Mouse (Mus musculus) kidney, postnatal 14 days (tissue): ENCODE measurements around the gene Atp5e.
A peak's percentile ranks its signal among the peaks of the same experiment; 100 is the strongest.

ENCODE experiments used
- DNase-seq: peaks from one replicate; pipeline ENCODE4 v3.0.0; 2022; ENCODE audit warnings: mixed read lengths

The Atp5e gene

DNA sequence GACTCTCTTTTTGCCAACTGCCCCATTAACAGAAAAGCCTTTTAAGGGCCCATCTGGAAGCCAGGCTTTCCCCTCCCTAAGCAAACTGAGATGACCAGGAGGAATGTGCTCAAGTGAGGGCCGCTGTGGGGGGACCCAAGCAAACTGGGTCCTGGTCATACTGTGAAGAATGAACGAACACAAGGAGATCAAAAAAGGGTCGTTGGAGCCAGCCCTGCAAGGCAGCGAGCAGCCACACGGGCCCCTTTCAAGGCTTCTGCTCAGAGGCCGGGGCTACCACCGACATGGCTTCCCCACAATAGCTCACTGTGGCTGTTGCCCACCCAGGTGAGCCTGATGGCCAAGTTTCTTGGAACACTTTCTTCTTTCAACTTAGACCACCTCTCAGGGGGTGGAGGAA is 17.4 kb downstream of the Atp5e start:
- no peak for DNase-seq

DNA sequence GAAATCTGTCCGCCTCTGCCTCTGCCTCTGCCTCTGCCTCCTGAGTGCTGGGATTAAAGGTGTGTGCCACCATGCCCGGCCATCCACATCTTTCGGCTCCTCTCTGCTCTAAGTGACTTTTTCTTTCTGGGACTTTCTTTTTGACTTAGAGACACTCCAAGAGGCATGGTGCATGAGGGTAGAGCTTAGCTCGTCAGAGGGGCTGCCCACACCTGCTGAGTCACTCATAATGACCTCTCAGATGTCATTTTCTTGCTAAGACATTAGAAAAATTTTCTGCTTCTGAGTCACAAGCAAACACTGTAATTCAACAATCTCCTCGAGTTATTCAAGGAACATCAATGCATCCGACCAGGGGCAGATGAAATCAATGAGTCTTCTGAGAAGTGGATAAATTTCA is 18.9 kb downstream of the Atp5e start:
- no peak for DNase-seq

DNA sequence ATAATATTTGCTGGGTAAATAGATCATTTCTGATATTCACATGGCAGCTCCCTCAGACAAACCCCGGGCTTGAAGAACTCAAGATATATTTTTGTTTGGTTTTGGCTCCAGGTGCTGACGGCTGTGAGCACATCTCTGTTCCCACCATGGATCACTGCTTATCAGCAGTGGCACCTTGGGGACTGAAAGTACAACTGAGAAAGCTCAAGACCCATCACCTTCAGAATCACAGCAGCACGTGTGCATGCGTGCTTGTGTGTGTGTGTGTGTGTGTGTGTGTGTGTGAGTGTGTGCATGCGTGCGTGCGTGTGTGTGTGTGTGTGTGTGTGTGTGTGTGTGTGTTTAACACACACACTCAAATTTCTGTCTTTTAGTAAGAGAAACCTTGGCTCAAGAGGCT is 19.5 kb downstream of the Atp5e start:
- DNase-seq = no peak

DNA sequence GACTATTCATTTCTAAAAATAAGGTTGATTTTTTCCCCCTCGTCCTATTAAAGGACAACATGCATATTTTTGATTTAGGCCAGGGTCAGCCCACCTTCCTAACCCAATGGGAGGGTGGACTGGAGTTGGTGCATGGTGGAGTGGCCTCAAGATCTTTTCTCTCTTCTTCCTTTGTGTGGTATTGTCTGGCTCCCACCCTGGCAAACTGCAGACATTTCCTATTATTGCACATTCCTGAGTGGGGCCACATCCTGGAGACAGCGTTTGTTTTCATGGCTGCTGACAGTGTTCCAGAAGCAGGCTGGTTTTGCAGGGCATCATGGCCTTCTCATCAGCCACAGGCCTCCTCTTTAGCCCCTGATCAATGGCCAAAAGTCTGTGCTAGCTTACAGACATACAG is 20.9 kb downstream of the Atp5e start:
- DNase-seq = no peak

DNA sequence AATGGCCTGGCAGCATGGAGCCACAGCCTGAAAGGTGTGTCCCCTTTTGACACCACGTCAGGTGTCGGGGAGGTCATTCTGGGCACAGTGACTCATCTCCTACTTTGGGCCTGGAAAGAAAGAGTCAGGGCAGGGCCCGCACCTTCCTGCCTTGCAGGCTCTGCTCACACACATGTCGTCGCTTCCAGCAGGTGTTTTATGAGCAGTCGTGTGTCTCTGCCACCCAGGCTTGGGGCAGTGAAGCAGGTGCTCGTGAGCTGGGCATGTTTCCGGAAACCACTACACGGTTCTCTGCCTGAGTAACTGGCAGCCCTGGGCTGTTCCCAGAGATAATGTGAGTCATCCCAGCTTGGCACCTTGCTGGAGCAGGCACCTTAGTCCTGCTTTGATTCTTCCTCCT is 21.4 kb downstream of the Atp5e start:
- DNase-seq = no peak

DNA sequence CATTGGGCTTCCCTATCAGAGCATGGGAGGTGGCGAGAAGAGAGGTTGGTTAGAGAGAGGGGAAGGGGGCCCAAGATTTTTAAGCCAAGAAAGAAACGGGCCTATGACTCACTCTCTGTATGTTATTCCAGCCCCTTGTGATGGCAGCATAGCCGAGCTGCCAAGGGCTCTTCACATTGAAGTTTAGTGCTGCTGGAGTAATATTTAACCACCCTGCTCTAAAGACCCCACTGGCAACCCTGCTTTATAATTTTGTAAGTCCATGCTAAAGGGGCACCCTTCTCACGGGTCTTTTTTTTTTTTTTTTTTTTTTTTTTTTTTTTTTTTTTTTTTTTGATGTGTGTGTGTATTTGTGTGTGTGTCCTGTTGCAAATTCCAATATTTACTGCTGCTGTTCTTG is 22.0 kb downstream of the Atp5e start:
- no peak for DNase-seq

DNA sequence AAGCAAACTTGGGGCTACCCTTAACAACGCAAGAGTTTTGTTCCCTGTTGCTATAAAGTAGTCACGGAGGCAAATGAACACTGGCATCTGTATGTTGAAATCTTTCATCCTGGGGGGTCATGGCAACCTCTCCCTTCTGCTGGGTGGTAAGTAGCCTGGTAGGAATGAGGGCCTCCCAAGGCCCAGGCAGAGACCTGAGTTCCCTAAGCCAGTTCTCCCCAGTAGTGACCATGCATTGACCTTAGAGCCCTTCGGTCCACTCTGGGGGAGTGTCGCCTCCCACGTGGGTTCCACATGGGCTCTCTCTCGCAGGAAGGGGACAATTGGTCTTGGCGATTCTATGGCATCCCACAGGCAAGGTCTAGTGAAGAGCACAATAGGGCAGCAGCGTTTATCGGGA is 23.9 kb downstream of the Atp5e start:
- DNase-seq = no peak

DNA sequence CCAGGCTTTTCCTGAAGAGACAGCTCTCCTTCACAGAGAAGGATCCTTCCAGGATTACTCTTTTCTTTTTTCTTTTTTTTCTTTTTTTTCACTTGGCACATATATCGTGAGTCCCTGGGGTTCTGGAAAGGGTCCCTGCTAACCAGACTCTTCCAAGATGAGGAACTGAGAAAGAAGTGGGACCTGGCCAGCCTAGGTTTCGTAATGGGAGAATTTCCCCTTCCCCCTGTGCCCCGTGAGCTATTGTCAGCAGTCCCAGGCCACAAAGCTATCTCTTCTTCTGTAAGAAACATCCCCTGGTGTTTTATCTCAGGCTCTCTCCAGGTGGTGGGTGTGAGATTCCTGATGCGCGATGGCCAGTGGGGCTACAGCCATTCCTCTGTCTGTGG is 24.5 kb downstream of the Atp5e start:
- DNase-seq = no peak

DNA sequence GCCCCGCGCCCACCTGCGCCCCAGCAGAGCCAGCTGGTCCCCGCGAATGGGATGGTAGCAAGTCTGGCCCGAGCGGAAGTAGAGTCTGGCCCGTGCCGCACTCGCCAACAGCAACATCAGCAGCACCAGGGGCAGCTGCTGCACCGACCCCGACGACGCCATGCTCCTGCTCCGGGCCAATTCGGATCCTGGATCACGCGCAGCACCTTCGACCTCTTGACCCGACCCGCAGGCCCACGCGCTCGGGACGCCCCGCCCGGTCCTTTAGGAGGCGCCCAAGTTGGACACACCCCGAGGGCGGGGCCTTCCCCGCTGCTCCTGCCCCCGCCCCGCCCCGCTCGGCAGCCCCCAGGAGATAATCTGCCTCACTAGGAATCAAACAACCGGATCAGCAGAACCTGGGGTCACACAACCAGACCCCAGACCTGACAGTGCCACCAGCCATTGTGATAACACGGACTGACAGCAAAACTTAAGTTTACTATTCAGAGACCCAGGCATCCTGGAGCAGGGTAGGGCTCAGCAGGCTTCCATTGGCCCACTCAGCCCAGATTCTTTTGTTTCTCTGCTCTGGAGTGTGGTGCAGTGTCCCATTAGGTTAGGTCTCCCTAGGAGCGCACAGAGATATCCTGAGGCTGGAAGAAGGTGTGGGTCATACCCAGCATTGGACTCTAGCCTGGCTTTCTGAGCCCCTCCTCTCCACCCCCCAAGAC is 25.0 kb downstream of the Atp5e start, which contains the start of gene Ctsz:
TSS of gene Ctsz (minus strand) at position 303 of the 713 bp plus-strand sequence.
- peak; percentile 82 for DNase-seq

DNA sequence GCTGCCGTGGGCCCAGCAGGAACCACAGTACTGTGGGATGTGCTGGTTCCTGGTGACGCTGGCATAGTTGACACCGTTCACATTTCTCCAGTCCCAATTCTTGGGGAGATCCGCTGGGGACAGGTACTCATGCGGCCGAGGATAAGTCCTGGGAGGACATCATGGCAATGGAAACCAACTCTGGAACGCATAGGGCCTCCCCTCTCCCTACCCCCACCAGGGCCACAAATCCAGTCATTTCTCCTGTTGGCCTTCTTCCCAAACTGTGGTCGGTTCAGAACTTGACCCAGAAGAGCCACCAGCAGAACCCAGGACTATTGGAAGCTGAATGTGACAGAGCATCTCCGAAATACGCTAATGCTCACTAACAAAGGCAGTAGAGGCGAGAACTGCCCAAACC is 25.7 kb downstream of the Atp5e start:
- no peak for DNase-seq

DNA sequence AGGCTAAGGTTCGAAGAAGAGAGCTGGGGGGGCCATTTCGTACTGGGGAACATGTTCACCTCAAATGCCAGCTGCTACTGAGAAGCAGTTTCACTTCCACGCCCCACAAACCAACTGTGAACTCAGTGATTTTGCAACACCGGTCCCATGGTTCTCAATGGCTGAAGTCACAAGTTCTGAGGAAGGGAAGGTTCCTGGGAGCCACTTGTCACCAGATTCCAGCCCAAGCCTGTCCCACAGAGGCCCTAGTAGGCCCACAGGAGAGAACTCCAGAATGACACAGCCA is 26.3 kb downstream of the Atp5e start:
- no peak for DNase-seq

DNA sequence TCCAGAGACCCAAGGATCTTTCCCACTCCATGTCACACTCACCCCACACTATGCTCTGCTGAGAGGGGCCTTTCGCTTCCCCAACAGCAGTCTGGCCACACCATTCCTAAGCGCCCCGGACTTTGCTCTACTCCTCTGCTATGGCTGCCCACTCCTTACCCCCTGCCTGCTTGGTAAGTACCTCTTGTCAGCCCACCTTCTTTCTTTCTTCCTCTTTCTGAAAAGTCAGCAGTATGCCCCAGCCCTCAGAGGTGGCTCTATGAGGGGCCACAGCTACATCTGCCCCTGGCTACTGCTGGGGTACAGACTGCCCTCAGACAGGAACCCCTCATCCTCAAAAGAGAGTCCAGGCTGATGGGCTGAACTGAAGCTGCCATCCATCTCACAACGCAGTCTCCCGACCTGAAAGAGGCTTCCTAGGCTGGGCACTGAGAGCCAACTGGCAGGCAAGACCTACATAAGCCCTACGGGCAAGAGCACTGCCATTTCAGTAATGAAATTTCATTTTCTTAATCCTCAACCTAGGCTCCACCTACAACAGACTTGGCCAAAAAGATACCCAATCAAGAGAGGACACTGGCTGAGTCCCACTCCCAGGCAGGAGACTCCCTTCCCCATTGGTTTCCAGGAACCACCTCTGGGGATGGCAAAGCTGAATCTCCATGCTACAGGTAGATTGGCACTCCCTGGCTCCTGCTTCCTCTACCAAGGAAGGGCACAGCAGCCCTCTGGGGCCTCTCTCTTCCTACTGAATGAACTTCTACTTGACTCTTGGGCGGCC is 26.8 kb downstream of the Atp5e start:
- DNase-seq = no peak

DNA sequence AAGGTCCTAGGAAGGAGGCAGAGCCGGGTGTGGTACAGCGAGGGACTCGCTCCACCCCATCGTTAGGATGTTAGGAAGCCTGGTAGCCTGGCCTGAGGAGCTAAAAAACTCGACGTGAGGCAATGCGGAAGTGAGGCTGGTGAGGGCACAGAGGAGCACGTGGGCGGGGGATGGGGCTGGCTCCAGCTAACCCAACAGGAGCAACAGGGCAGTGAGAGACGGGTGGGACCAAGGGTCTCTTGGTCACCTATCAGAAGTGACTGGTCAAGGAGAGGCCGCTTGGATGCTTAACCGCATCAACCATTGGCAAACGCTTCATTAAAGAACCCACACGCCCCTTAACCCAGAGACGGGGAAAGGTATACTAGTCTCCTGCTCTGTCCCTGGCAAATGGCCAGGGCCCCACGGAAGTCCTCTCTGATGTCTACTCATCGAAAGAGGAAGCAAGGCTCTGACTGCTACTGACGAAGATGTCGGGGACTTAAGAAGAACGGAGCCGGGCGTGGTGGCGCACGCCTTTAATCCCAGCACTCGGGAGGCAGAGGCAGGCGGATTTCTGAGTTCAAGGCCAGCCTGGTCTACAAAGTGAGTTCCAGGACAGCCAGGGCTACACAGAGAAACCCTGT is 27.7 kb downstream of the Atp5e start:
- DNase-seq = no peak

DNA sequence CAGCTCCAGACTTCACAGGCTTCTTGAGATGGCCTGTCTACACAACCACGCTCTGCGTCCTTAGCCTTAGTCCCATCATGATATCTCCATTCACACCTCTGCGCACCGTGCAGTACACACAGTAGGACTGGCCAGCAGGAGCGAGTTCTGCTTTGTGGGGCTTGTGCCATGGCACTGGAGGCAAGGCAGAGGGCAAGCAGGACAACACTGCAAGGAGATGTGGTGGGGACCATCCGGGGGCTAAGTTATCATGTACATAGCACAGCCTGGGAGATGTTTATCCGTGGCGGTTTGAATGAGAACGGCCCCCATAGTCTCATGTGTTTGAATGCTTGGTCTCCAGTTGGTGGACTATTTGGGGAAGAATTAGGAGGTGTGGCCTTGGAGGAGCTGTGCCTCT is 29.0 kb downstream of the Atp5e start:
- no peak for DNase-seq

DNA sequence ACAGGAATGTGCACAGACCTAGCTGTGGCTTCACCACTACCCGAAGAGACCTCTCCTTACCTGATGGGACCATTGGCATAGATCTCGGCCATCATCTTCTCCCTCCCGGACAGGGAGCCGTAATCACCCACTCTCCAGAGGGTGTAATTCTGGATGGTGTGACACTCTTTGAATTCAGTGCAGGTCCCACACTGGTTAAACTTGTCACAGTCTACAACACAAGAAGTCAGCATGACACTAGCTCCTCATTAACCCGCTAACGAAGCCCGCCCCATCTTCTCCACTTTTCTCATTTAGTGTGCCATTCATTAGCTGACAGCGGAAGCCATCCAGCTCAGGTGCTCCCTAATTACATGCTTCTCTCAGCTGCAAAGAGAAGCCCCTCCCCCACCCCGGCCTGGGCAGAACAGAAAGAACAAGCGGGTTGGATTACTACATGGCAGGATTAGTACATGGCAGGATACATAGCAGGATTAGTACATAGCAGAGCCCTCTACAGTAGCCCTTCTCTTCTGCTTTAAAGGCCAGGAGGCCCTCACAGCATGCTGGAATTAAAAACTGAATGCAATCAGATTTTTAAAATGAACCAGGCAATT is 34.8 kb downstream of the Atp5e start:
- no peak for DNase-seq

DNA sequence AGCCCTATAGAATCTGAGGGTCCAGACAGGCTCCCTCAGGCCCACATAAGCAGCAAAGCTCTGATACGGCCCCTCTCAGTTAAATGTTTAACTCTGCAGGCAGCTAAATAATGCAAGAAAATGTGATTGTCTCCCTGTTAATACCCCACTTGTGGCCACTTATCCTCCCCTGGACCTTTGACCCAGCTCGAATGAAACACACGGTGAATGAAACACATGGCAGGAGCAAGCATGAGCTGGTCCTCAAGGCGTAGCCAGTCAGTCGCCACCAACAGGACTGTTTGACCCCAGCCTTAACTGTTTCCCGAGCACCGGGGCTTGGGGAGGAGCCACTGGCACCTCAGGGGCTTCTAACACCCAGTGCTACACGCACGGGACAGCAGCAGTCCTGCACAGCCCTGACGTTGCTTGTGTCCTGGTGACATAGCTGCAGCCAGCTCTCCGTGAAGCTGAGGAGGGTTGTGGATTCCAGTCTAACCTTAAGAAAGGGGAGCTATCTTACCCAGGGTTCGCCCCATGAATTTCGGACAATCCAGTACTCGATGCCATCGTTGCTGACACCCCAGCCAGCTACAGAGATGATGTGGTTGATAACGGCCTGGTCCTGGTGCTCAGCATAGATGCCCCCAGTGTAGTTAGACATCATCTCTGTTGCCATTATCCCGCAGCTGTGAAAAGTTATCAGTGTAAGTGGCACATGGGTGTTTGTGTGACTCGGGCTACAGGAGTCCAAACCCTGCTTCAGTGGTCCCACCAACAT is 35.6 kb downstream of the Atp5e start:
- no peak for DNase-seq

DNA sequence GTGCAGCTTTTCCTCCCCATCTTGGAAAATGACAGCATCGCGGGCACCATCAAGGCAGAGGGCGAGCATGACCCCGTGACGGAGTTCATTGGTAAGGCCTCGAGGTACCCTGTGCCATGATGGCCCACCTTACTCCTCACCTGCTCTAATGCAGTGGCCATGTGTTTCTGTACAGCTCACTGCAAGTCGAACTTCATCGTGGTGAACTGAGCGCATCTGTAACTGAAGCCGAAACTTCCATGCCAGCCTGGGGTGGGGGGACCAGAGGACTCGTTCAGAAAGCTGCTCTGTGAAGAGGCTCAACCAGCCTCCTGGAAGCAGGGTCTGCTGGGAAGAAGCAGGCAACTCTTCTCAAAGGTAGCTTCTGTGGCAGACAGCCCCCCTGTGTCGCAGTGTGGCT is 37.0 kb downstream of the Atp5e start:
- no peak for DNase-seq

DNA sequence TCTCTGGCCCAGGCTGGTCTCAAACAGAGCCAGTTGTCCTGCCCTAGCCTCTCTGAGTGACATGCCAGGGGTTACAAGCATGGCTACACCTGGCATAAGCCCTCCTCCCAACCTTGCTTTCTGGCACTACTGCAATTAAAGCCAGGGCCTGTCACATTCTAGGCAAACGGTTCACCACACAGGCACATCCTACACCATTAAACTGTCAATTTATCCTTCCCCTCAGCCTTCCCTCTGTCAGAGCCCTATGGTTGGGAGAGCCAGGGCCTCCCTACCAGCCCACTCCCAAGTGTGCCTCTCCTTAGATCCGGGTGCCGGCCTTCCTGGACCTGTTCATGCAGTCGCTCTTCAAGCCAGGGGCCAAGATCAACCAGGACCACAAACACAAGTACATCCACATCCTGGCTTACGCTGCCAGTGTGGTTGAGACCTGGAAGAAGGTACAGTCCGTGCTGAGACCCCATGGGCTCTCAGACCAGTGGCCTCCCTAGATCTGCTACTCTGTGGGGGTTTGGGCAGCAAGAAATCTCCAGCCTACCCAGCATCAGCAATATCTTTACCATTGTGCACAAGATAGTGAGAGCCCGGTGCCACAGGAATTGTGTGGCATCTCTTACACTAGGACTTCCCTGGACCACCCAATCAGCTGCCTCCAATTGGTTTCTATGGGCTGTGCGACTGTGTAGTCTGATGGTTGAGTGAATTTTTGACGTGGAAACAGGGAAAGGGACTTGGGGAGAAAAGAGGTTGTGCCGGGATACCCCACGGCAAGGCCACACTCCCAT is 39.4 kb downstream of the Atp5e start:
- no peak for DNase-seq

DNA sequence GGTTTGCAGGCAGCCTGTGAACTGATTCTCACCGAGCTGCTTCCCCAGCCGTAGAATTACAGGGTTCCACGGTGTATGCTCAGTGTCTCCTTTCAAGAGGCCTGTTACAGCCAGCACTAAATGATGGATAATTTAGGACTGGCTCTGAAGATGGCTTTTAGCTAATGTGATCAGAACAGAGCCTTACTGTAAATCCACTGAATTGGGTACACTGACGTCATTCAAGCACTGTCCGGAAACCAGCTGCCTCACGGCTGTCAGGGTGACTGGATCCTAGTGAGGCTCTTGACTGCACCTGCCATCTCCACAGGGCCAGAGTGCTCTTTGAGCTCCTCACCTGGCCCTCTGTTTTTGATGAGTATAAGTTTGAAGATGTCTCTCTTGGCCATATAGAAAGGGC is 42.8 kb downstream of the Atp5e start:
- DNase-seq = no peak

DNA sequence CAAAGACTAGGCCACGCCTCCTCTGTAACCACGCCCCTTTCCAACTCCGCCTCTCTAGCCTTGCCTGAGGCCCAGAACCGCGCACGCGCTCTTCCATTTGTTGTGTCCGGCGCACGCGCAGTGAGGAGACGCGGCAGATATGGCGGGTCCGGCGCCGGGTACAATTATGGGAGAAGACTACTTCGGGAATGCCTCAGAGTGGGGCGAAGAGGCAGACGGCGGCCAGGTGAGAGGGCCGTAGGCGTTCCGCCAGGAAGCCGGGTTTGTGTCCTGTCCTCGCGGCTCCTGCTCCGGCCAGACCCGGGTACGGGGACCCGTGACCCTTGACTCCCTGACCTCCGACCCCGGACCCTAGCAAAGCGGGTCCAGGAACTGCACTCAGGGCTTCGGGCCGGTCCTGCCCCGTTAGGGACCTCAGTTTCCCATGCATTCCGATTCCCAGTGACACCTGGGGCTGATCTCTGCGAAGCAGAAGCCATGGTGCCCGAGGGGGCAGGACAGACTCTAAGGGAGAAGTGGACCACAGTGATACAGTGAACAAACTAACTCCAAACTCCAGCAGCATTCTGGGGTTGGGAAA is 48.1 kb downstream of the Atp5e start, which contains the start of gene Nelfcd:
TSS of gene Nelfcd (plus strand) at position 74 of the 580 bp plus-strand sequence.
- DNase-seq = peak; percentile 96

DNA sequence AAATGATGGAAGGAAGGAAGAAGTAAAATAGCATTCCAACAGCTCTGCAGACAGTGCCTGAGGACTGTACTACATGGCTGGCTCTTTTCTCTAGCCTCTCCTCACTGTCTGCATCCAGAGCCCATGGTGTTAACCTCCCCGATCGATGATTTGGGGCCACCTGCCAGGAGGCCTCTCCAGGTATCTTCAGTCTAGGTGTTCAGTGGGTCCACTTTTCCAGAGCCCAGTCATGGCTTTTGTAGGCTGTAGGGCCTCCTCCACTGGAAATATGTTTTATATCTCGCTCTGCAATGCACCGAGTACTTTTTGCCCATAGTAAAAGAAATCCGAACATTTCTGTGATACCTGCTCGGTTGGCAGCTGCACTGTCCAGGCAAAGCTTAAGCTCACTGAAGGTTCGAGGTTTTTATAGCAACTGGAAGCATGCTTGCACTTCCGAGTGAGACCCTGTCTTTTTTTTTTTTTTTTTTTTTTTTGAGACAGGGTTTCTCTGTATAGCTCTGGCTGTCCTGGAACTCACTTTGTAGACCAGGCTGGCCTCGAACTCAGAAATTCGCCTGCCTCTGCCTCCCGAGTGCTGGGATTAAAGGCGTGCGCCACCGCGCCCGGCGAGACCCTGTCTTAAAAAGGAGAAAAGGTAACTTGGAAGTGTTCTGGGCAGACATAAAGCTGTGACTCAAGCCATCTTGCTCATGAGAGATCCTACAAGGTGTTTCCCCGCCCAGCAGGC is 48.7 kb downstream of the Atp5e start:
- DNase-seq = no peak
